Mouse (Mus musculus) c-Kit-negative CD71-positive TER-119-positive erythroid progenitor cells, embryonic 14.5 days (primary cell): ENCODE measurements at regions not wholly inside any gene's neighbourhood (a gene's known extent, or its start where the extent isn't known, plus 50 kb on each side); places are given as distances from the start of the nearest gene placed in this dataset.
A peak's percentile ranks its signal among the peaks of the same experiment; 100 is the strongest.

Source experiments
- DNase-seq: peaks from one replicate; pipeline ENCODE4 v3.0.0-alpha.2; 2013; ENCODE audit warnings: low read depth, low spot score

DNA sequence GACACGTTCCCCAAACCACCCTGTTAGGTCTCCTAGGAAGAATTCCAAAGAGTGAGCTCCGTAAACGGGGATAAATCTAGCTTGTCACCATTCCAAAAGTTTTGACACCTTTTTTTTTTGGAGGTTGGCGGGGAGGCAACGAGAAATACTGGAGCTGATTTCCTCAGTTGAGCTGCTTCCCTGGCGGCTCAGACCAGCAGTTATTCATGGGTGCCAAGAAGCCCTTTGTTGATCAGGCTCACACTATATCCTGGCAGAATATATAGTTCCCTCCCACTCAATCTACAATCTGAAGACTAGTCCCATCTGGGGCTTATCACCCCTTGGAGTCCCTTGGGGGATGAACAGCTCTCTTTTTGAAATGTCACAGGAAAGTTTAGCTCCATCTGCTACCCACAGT is 77.5 kb upstream of the Tiam2 start:
- no peak for DNase-seq

GRCm38 (mm10) chr17:3249320-3249719 is 77.1 kb upstream of the Tiam2 start:
- no peak for DNase-seq

DNA sequence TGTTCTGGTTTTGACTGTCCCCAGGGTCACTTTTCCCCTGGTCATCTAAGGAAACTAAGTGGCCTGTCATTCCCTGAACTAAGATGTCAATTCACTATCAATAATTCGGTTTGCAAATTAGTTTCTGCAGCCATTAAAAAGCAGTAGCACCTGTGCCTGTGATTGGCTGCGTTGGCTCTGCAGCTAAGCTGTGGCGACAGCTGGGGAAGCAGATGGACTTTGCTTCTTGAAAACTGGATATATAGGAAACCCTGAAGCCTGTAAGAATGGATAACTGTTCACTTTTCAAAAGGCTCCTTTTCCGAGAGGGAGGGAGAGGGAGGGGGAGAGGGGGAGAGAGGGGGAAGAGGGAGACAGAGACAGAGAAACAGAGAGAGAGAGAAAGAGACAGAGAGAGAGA is 75.2 kb upstream of the Tiam2 start:
- DNase-seq: no peak

GRCm38 (mm10) chr17:3251966-3252365 is 74.4 kb upstream of the Tiam2 start:
- no peak for DNase-seq

GRCm38 (mm10) chr17:3253508-3254176 is 72.7 kb upstream of the Tiam2 start:
- no peak for DNase-seq

DNA sequence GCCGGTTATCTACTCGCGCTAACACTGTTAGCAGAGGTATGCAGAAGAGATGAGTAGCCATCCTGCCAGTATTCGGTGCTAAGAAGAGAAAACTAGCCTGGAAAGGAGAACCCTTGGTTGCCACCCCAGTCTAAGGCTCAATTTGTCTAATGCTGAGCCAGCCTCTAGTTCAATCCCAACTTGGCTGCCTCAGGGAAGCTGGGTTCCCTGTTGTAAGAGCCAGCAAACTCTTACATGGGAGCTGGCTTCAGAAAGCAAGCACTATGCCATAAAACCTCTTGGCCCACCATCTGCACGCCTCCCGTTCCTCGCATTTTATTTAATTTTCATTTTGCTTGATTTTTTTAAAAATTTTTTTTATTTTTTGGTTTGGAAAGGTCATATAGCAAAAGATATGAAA is 69.6 kb upstream of the Tiam2 start:
- no peak for DNase-seq

DNA sequence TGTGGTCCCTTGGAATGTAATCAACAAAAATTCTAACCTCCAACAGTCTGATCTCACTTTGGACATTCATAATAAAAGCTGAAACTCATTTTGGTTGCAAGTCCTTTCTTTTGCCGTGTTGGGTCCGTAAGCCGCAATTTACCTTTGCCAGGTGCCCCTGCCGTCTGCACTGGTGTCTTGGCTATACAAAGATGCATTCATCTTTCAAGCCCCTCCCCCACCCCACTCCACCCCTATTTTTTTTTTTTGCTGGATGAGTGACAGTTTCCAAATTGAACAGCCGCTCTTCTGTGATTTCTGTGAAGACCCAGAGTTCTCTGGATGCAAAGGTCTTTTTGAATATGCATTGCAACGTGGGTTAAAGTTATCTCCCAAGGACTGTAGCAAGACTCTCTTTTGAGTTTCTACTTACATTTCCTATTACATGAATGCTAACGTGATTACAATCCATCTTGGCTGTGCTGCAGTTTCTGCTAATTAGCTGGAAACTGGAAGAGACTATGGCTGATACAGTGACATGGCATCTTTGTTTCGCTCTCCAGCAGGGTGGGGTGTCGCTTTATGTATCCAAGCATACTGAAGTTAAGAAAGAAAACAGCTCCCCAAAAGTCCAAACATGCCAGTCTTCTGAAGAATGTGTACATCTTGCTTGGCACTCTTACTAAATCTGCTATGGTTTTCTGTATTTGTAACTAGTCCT is 67.4 kb upstream of the Tiam2 start:
- no peak for DNase-seq

DNA sequence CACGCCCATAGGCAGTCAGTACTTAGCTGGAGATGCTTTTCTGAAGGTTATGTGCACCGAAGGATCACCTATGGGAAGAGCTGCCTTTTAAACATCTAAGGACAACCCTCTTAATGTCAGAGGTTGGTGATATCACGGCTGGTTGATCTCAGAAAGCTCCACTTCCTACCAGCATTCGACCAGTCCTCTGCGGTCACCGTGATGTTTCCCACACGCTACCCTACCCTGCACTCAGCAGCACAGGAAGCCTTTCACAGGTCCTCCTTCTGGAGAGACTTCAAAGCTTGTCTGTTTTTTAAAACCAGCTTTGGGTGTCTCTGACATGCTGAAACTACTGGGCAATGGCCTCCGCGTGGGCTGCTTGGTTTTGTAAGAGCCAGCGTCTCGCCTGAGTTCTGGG is 65.6 kb upstream of the Tiam2 start:
- no peak for DNase-seq

DNA sequence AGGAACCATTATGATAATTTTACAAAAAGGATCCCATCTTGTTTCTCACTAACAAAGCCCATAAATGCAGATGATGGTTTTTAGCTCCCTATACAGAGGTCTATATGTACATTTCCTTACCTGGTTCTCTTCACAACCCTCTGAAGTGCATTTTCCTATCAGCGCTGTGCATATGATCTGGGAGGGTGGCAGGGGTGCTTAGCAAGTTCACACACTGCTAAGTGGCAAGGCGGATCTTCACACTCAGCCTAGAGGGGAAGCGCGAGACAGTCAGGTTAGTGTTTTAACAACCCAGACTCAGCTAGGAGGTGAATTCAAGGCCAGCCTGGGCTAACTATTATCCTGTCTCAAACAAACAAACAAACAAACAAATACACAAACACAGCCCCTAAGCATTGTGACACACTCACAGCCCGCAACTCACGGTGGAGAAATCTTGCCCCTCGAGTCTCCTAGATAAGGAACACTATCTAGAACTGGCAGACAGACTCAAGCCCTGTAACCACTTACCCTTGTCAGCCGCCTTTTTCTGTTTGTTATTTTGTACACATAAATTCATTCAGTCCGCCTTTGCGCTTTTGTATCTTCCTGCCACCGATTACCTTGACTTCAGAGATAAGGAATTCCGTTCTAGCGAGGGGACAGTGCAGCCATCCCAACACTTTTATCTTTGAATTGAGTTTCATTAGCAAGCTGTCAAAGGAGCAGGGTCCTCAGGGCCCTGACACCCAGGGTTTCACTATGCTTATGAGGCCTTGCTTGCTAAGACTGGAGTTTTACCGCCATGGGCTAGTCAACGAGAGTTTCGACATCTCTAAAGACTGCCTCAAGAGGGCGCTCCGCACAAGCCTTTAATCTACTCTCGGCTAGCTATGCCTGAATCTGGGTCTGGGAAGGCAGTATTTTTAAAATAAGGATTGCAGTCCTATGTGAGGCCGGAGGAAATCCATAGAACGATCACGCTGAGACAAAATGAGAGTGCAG is 53.0 kb upstream of the Tiam2 start:
- peak; percentile 33 for DNase-seq

- no peak for DNase-seq
These were observed 51.7 kb upstream of the Tiam2 start for GRCm38 (mm10) chr17:3274449-3275285.
